ENCODE assay signal across 13 mouse cellular contexts in the genomic region with DNA sequence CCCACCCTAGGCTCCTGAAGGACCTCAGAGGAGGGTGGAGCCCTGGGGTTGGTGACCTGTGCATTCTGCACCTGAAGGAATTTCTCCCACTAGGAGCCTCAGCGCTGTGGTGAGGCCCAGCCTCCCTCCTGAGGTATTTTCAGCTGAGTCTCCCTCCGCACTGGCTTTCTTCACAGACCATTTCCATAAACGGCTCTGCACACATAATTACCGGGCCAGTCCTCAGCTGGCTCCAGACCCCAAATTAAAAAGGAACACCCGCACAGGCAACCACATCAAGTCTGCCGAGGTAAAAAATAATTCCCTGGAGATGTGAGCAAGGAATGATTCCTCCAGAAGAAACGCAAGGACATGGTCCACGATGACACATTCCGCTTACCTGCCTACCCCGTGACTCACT. TPM values are rescaled to one million over a fixed set of nuclear protein-coding genes. Genes with fewer than 3 reads are reported as not detected.
"Had no signal": no experiment of that assay in that cellular context is flagged by ENCODE, and none has a peak within 500 bp of the region (broad histone marks: within the 10 kb centered on the region; RNA-seq: fewer than 3 reads in every experiment).

No protein-coding gene starts in this region.

RNA-seq across cellular contexts. Expression of a gene that starts 7.8 kb away (rescaled TPM):
- polyA plus RNA-seq: macrophage; midbrain, embryonic 15.5 days had no signal

RNA-seq across cellular contexts. Expression of a gene that starts 11.8 kb away (rescaled TPM):
- polyA plus RNA-seq: liver, postnatal 0 days; lung, adult 2 months; lung, embryonic 15.5 days; lung, postnatal 0 days; macrophage; midbrain, embryonic 11.5 days; midbrain, embryonic 13.5 days; neural tube, embryonic 12.5 days; neural tube, embryonic 14.5 days; stomach, embryonic 15.5 days; stomach, postnatal 0 days; thymus, postnatal 0 days had no signal
